Mouse (Mus musculus) megakaryocyte, embryonic 14.5 days (primary cell): ENCODE results near the gene Slc35e2. TPM values are rescaled to one million over a fixed set of nuclear protein-coding genes. Genes with fewer than 3 reads are reported as not detected.
A peak's percentile ranks its signal among the peaks of the same experiment; 100 is the strongest.

Experiments used
- H3K27me3 ChIP-seq: replicated peaks from 2 replicates; pipeline ENCODE3; 2012; ENCODE audit warnings: inconsistent platforms
- H3K36me3 ChIP-seq: replicated peaks from 2 replicates; pipeline ENCODE3; 2012; ENCODE audit warnings: low read length, inconsistent platforms, mixed read lengths
- H3K4me1 ChIP-seq: 2 replicates; pipeline ENCODE4 v1.6.1; 2012; ENCODE audit warnings: inconsistent platforms
- H3K4me3 ChIP-seq: replicated peaks from 2 replicates; pipeline ENCODE3; 2012; ENCODE audit warnings: moderate library complexity, mild to moderate bottlenecking, inconsistent platforms
- H3K9me3 ChIP-seq: 2 replicates; pipeline ENCODE4 v1.6.1; 2012; ENCODE audit warnings: inconsistent platforms
- FLI1 ChIP-seq: IDR thresholded peaks from 2 replicates; pipeline ENCODE4 v1.6.1; 2012; ENCODE audit warnings: low read length, inconsistent platforms, mixed read lengths
- GATA1 ChIP-seq: IDR thresholded peaks from 3 replicates; pipeline ENCODE4 v1.6.1; 2012; ENCODE audit warnings: mixed read lengths, low read length, inconsistent platforms, borderline replicate concordance
- polyA plus RNA-seq: library from polyadenylated mRNA; stranded (reverse); fragments of >175 nt; gene quantifications from 2 replicates; pipeline ENCODE4 v1.2.3, GENCODE M21; 2012; ENCODE audit warnings: low replicate concordance; ENCODE audit not compliant: insufficient read depth

Gene Slc35e2
- polyA plus RNA-seq, 1 experiment: 0.17 TPM

DNA sequence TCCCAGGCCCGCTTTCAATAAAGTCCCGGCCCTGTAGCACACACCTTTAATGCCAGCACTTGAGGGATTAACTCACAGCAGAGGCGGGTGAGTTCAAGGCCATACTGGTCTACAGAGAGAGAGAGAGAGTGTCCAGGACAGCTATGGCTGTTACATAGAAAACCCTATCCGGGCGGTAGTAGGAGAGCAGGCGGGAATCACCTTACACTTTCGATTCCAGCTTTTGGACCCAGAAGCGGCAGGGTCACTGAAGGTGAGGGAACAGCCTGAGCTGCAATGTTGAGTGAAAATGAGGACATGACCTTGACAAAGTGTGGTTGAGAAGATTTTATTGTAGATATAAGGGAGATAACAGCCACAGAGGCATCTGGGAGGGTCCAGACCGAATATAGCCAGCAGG lies 27.3 kb upstream of the Slc35e2 start:
- TF ChIP-seq FLI1 (no peak), GATA1 (no peak)
- Histone ChIP-seq H3K27me3 (peaks cover 2% of the 10 kb centered on the region), H3K4me3 (no peak overlapping the region), H3K4me1 (peaks cover 65% of the 10 kb centered on the region), H3K36me3 (peaks cover 41% of the 10 kb centered on the region), H3K9me3 (no peaks in the 10 kb centered on the region)

DNA sequence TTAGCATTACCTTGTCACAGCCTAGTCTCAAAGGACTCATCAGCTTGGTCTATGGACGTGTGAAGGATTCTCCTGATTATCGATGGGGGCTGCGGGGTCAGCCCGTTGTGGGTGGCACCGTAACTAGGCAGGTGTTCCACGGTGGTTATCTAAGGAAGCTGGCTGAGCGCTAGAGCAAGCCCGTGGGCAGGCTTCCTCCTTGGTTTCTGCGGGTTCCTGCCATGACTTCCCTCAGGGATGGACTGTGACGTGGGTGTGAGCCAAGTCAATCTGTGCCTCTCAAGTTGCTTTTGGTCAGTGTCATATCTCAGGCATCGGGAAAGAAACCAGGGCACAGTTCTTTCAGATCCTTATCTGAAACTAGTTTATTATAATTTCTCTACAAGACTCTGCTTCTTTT lies 26.3 kb upstream of the Slc35e2 start:
- Histone ChIP-seq H3K4me3 (peak overlapping the region; percentile 65), H3K27me3 (peaks cover 2% of the 10 kb centered on the region), H3K4me1 (peaks cover 59% of the 10 kb centered on the region), H3K36me3 (peaks cover 49% of the 10 kb centered on the region), H3K9me3 (no peaks in the 10 kb centered on the region)
- TF ChIP-seq GATA1 (no peak), FLI1 (no peak)

DNA sequence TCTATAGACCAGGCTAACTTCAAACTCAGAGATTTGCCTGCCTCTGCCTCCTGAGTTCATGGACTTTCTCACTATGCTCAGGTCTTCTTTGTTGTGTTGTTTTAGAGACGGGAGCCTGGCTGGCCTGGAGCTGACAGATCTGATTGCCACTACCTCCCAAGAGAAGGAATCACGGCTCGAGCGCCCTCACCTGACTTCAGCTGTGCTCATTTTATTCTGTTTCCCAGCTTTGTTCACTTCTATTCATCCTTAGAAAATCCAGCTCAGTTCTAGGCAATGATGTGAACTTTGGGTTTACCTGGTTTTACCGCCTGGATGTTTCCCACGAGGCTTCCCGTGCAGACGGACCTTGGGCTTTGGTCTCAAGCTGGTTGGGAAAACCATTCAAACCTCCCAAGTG lies 25.7 kb upstream of the Slc35e2 start:
- Histone ChIP-seq H3K4me1 (peaks cover 55% of the 10 kb centered on the region), H3K27me3 (peaks cover 2% of the 10 kb centered on the region), H3K9me3 (no peaks in the 10 kb centered on the region), H3K36me3 (peaks cover 55% of the 10 kb centered on the region), H3K4me3 (no peak overlapping the region)
- TF ChIP-seq FLI1: no peak
- no peak for TF ChIP-seq GATA1

DNA sequence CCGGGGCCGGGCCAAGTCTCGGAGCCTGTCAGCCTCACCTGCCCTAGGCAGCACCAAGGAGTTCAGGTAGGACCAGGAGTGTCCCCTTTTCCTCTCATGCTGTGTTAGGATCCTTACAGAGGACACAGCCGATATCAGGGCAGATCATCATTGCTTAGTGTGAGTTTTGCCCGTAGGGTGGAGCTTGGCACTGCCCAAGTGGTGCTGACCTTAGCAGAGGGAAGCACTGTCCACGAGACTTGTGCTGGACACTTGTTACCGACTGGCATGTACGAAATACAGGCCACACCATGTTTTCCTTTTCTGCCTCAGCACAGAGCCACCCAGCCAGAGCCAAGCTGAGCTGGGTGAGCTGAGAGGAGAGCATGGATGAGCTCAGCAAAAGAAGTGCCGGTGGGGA lies 24.1 kb upstream of the Slc35e2 start:
- Histone ChIP-seq H3K4me1 (peaks cover 52% of the 10 kb centered on the region), H3K4me3 (peak overlapping the region; percentile 14), H3K36me3 (peaks cover 64% of the 10 kb centered on the region), H3K27me3 (peaks cover 2% of the 10 kb centered on the region), H3K9me3 (no peaks in the 10 kb centered on the region)
- TF ChIP-seq FLI1 (no peak), GATA1 (no peak)

DNA sequence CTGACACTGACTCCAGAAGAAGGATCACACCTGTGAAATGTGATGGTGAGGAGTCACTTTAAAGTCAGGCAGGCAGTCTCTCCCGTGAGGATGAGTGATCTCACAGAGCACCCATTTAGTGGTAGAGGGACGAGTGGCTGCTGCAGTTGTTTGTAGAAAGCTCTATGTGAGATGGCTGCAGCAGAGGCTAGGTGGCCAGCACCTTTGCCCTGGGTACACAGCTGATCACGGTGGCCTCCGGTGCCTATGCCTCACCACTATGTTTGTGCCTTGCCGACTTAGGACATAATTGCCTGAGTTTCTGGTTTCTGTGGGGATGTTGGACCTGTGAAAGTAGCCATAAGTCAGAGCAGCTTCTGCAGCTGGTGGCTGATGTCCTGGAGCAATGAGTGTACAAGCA lies 23.5 kb upstream of the Slc35e2 start:
- Histone ChIP-seq H3K4me3 (no peak overlapping the region), H3K36me3 (peaks cover 69% of the 10 kb centered on the region), H3K9me3 (no peaks in the 10 kb centered on the region), H3K4me1 (peaks cover 56% of the 10 kb centered on the region), H3K27me3 (peaks cover 2% of the 10 kb centered on the region)
- TF ChIP-seq FLI1: no peak
- TF ChIP-seq GATA1: no peak

DNA sequence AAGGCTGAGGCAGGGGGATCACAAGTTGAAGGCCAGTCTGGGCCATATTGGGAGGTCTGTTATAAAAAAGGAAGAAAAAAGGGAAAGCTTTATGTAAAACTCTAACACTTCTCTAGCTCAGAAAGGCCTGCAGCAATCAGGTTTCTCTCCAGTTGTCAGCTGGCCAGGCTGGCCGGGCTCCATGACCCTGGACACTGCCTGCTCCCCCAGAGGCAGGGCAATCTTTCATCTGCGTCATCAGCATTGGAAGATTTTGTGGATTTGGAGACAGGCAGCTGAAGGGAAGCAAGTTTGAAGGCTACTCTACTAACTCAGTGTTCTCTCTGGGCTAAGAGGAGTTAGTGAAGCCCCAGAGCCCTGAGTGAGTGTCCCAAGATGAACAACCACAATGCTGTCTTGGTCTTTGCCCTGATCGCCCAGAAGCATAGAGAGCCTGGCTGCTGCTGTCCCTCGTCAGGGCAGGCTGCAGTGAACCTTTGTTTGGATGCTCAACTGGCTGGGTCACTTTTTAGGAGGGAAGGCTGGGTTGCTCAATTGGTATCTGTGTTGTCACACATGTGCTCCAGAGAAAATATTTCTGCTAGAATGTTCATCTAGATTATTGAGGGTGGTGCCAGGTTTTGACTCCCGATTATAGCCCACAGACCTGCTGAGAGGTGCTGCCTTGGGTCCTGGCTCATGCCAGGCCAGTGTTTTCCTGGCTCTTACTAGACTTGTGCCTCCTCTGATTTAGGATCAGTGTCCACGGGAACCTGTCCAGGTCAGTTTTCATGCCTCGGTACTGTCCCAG lies 22.7 kb upstream of the Slc35e2 start:
- H3K4me1 ChIP-seq: peaks cover 57% of the 10 kb centered on the region
- H3K36me3 ChIP-seq: peaks cover 72% of the 10 kb centered on the region
- TF ChIP-seq GATA1: no peak
- TF ChIP-seq FLI1: no peak
- H3K9me3 ChIP-seq: no peaks in the 10 kb centered on the region
- no peak overlapping the region for H3K4me3 ChIP-seq
- H3K27me3 ChIP-seq: peaks cover 2% of the 10 kb centered on the region

DNA sequence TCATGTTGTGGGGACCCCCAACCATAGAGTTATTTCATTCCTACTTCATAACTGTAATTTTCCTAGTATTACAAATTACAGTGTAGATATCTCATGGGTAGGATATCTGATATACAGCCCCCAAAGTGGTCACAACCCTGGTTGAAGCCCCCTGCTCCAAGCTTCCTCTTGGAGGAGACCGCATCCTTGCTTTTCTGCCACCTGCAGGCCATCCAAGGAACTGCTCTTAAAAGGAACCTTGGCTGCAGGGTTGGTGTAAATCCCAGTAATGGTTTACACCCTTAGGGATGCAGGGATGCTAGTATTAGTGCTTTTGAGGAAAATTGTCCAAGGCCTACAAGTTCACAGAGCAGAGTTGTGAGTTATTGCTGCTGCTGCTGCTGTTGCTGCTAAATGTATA lies 20.8 kb upstream of the Slc35e2 start:
- H3K27me3 ChIP-seq: no peaks in the 10 kb centered on the region
- H3K4me1 ChIP-seq: peaks cover 46% of the 10 kb centered on the region
- TF ChIP-seq GATA1 (no peak), FLI1 (no peak)
- peaks cover 87% of the 10 kb centered on the region for H3K36me3 ChIP-seq
- no peak overlapping the region for H3K4me3 ChIP-seq
- no peaks in the 10 kb centered on the region for H3K9me3 ChIP-seq

DNA sequence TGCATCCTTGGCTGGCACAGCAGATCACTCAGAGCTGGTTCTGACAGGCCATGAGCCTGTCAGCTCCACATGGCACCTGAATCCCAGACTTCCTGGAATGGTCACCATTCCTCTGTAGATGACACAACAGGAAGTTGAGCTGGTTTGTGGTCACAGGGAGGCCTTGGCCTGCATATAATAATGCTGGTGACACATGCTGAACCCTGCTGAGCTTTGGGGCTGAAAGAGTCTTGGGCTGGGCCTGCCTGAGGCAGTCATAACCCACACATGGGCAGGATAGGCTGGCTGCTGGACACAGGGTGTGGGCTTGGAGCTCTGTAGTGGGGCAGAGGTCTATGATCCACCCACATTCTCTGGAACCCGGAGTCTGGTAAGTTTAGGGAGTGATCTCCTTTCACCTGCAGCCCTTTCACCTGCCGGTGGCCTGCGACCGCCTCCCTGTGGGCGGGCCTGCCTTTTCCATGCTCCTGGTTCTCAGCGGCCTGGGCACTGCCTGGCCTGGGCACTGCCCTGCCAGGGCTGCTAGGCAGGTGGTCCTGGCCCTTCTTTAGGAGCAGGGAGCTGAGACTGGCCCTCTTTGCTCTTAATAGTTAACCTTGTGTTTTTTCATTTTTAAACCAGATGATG lies 18.8 kb upstream of the Slc35e2 start:
- peak; percentile 55; the same call in 1 of the 2 replicates for TF ChIP-seq FLI1
- no peak for TF ChIP-seq GATA1
- Histone ChIP-seq H3K4me3 (peak overlapping the region; percentile 59), H3K4me1 (peaks cover 34% of the 10 kb centered on the region), H3K36me3 (peaks cover 91% of the 10 kb centered on the region), H3K9me3 (no peaks in the 10 kb centered on the region), H3K27me3 (no peaks in the 10 kb centered on the region)

DNA sequence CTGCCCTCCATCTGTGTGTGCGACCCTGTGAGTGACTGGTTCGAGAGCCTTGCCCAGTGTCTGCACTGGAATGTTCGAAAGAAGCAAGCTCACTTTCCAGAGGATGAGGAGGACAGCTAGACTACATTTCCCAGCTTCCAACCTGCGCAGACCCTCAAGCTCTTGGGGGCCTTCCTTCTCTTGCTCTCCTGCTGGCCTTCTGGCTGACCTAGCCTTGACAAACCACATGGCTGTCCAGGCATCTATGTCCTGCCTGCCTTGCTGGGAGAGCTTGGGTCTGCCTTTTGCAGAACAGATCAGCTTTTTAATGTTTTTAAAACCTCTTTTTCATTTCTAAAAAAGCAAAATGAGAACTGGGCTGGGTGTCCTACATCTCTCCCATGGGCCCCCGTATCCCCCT lies 11.9 kb upstream of the Slc35e2 start:
- no peaks in the 10 kb centered on the region for H3K9me3 ChIP-seq
- no peaks in the 10 kb centered on the region for H3K27me3 ChIP-seq
- TF ChIP-seq FLI1: no peak
- TF ChIP-seq GATA1: no peak
- no peak overlapping the region for H3K4me3 ChIP-seq
- H3K4me1 ChIP-seq: peaks cover 36% of the 10 kb centered on the region
- H3K36me3 ChIP-seq: peaks cover 67% of the 10 kb centered on the region

DNA sequence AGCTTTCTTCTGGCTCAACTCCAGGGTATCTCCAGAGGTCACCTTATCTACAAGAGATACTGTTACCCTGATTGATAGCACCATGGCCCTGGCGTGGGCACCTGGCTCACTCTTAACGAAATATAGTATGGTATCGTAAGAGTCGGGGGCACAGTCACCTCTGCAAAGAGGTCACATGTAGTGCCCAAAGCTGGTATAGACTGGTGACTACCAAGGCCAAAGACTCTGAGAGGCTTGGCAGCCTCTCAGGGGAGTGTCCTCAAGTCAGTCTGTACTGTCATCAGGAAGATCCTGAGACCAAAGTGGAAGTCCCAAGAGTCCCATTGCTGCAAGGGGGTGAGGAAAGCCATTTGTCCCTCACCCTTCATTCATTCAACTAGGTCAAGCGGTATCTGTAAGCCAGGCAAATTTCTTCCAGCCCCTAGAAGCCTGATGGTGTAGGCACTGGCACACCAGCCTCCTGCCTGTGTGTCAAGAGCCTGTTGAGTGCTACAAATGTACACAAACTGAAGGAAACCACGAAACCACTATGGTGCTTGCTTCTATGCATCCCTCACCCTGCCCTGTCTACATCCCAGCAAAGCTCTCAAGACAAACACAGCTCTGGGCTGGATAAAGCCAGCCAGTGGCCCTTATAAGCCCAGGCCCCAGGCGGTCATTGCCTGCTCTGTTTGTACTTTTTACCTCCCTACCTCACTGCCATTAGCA lies 10.1 kb upstream of the Slc35e2 start:
- Histone ChIP-seq H3K36me3 (peaks cover 49% of the 10 kb centered on the region), H3K4me3 (no peak overlapping the region), H3K4me1 (peaks cover 48% of the 10 kb centered on the region), H3K9me3 (no peaks in the 10 kb centered on the region), H3K27me3 (no peaks in the 10 kb centered on the region)
- no peak for TF ChIP-seq GATA1
- no peak for TF ChIP-seq FLI1
